Mouse (Mus musculus): ENCODE data around the gene Vsir. TPM values are rescaled to one million over a fixed set of nuclear protein-coding genes. Genes with fewer than 3 reads are reported as not detected.

The Vsir gene
- polyA plus RNA-seq, 1 experiment from 2014 or later: 3.9 TPM

DNA sequence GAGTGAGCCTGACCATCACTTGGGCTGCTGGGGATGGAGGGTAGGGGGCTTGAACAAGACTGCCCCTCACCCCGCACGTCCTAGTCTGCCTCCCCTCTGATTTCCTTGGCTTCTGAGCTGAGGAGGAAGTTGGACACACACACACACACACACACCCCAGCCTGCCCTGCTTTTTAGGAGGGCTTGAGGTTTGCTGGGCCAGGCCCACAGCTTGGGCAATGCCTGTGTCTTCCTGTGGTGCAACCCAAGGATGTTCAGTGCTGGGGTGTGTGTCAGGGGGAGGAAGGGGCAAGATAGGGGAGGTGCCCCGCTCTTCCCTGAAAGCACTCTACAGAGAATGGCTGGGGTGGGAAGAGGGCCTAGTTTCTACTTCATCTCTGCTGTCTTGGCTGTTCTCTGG, 2.5 kb upstream of the Vsir start:
- peaks cover 19% of the 10 kb centered on the region for H3K4me1 ChIP-seq (replicated peaks)
- H3K4me2 ChIP-seq: no peak overlapping the region
- ATAC-seq (replicated peaks; ENCODE audit: insufficient number of reproducible peaks, insufficient read depth, low FRiP score, low read depth): no peak
- H3K9ac ChIP-seq: no peak overlapping the region
- H3K9me3 ChIP-seq (replicated peaks): no peaks in the 10 kb centered on the region
- H3K27ac ChIP-seq: no peak overlapping the region
- no peaks in the 10 kb centered on the region for H3K36me3 ChIP-seq
- H3K27me3 ChIP-seq: no peaks in the 10 kb centered on the region
- no peak overlapping the region for H3K4me3 ChIP-seq
- 69% methylated on average over 3 of the region's 3 CpGs for WGBS

- no peaks in the 10 kb centered on the region for H3K36me3 ChIP-seq
- H3K9ac ChIP-seq: no peak overlapping the region
- H3K27ac ChIP-seq: no peak overlapping the region
- H3K27me3 ChIP-seq: no peaks in the 10 kb centered on the region
- peaks cover 31% of the 10 kb centered on the region for H3K4me1 ChIP-seq (replicated peaks)
- WGBS: 82% methylated on average over 4 of the region's 4 CpGs
- H3K4me3 ChIP-seq: 0 out of 2 replicates have a peak overlapping the region, but pooled peaks have one; percentile 49
- no peak for ATAC-seq (replicated peaks; ENCODE audit: insufficient number of reproducible peaks, insufficient read depth, low FRiP score, low read depth)
- no peaks in the 10 kb centered on the region for H3K9me3 ChIP-seq (replicated peaks)
- H3K4me2 ChIP-seq: peak overlapping the region; percentile 69
These were observed 595 bp upstream of the Vsir start for GRCm38 (mm10) chr10:60346056-60346455.

- Histone ChIP-seq H3K36me3 (no peaks in the 10 kb centered on the region), H3K27ac (peak overlapping the region; percentile 3; the same call in 1 of the 2 replicates)
- ATAC-seq (replicated peaks; ENCODE audit: insufficient number of reproducible peaks, insufficient read depth, low FRiP score, low read depth): no peak
These were observed 1.3 kb downstream of the Vsir start for GRCm38 (mm10) chr10:60347768-60348610.

GRCm38 (mm10) chr10:60349056-60349455, 2.4 kb downstream of the Vsir start:
- Histone ChIP-seq H3K9ac (no peak overlapping the region), H3K27ac (peak overlapping the region; percentile 77), H3K4me3 (no peak overlapping the region), H3K27me3 (no peaks in the 10 kb centered on the region), H3K36me3 (no peaks in the 10 kb centered on the region), H3K4me1 (replicated peaks) (peaks cover 51% of the 10 kb centered on the region), H3K9me3 (replicated peaks) (no peaks in the 10 kb centered on the region), H3K4me2 (peak overlapping the region; percentile 69)
- no peak for ATAC-seq (replicated peaks; ENCODE audit: insufficient number of reproducible peaks, insufficient read depth, low FRiP score, low read depth)
- 47% methylated on average over 6 of the region's 6 CpGs for WGBS

More at GRCm38 (mm10) chr10:60347768-60348610, 1.3 kb downstream of the Vsir start:
- H3K4me1 ChIP-seq (replicated peaks): peaks cover 49% of the 10 kb centered on the region
- H3K27me3 ChIP-seq: no peaks in the 10 kb centered on the region
- H3K9ac ChIP-seq: no peak overlapping the region
- peak overlapping the region; percentile 69 for H3K4me2 ChIP-seq
- H3K4me3 ChIP-seq: peak overlapping the region; percentile 49
- WGBS: 47% methylated on average over 9 of the region's 9 CpGs
- no peaks in the 10 kb centered on the region for H3K9me3 ChIP-seq (replicated peaks)

DNA sequence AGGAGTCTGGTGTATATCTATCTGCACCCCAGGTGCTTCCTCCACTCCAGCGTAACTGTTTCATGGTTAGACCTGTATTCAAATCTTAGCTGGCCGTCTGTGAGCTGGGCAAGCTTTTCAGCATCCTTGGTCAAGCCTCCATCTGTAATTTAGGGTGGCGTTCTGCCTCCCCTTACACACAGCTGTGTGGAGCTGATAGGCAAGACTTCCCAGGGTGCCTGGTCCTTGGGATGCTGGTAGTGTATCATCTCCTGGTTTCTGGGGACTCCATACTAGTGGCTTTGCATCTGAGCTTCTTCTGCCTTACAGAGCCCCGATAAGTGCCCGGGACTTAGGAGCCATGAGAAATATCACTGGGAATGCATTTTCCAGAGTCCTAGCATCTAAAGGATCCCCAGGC, 3.0 kb downstream of the Vsir start:
- Histone ChIP-seq H3K36me3 (no peaks in the 10 kb centered on the region), H3K9ac (no peak overlapping the region), H3K4me1 (replicated peaks) (peaks cover 51% of the 10 kb centered on the region), H3K27ac (peak overlapping the region; percentile 77; the same call in 1 of the 2 replicates), H3K4me2 (peak overlapping the region; percentile 52; the same call in 1 of the 2 replicates), H3K27me3 (no peaks in the 10 kb centered on the region), H3K4me3 (no peak overlapping the region), H3K9me3 (replicated peaks) (no peaks in the 10 kb centered on the region)
- 84% methylated on average over 5 of the region's 5 CpGs for WGBS
- ATAC-seq (replicated peaks; ENCODE audit: insufficient number of reproducible peaks, insufficient read depth, low FRiP score, low read depth): no peak

DNA sequence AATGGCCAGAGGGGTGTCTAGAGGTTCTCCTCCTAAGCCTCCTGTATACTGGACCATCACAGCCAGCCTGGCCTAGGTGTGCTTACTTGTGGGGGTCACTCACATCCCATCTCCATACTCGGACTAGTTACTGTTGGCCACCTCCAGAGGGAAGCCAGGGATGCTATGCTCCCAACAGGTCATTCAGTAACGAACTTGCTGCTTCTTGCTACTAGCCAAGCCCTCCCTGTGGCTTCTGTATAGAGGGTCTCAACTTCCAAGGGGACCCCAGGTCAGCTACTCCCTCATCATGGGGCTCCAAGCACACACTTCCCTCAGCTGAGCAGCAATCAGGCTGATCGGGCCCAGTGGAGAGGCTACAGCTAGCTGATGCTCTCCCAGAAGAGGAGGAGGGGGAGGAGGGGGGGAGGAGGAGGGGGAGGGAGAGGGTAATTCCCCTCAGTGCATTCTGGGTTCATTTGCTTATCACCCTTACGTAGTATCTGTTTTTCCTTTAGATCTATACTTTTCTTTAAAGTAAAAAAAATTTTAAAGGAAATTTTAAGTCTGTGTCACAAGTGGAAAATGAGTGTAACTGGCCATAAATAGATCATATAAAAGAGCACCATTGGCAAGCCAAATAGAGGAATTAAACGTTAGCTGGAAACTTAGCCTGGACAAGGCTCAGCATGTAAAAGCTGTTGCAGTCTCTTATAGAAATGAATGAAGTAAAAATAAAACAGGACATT, 3.6 kb downstream of the Vsir start:
- Histone ChIP-seq H3K4me2 (peak overlapping the region; percentile 52), H3K4me3 (peak overlapping the region; percentile 38), H3K27ac (peak overlapping the region; percentile 77), H3K4me1 (replicated peaks) (peaks cover 51% of the 10 kb centered on the region), H3K9me3 (replicated peaks) (no peaks in the 10 kb centered on the region), H3K27me3 (no peaks in the 10 kb centered on the region), H3K9ac (no peak overlapping the region), H3K36me3 (no peaks in the 10 kb centered on the region)
- 31% methylated on average over 5 of the region's 5 CpGs for WGBS
- ATAC-seq (replicated peaks; ENCODE audit: insufficient number of reproducible peaks, insufficient read depth, low FRiP score, low read depth): no peak

GRCm38 (mm10) chr10:60350805-60351167, 4.1 kb downstream of the Vsir start:
- H3K4me3 ChIP-seq: peak overlapping the region; percentile 38
- peak overlapping the region; percentile 77 for H3K27ac ChIP-seq
- H3K36me3 ChIP-seq: no peaks in the 10 kb centered on the region
- H3K27me3 ChIP-seq: no peaks in the 10 kb centered on the region
- peak overlapping the region; percentile 52 for H3K4me2 ChIP-seq
- ATAC-seq (replicated peaks; ENCODE audit: insufficient number of reproducible peaks, insufficient read depth, low FRiP score, low read depth): no peak
- H3K9ac ChIP-seq: no peak overlapping the region
- peaks cover 51% of the 10 kb centered on the region for H3K4me1 ChIP-seq (replicated peaks)
- WGBS: 27% methylated on average over 3 of the region's 3 CpGs
- H3K9me3 ChIP-seq (replicated peaks): no peaks in the 10 kb centered on the region

GRCm38 (mm10) chr10:60351248-60351647, 4.6 kb downstream of the Vsir start:
- no peak overlapping the region for H3K9ac ChIP-seq
- H3K27me3 ChIP-seq: no peaks in the 10 kb centered on the region
- WGBS: 12% methylated on average over 3 of the region's 3 CpGs
- H3K27ac ChIP-seq: peak overlapping the region; percentile 77
- H3K9me3 ChIP-seq (replicated peaks): no peaks in the 10 kb centered on the region
- H3K36me3 ChIP-seq: no peaks in the 10 kb centered on the region
- H3K4me1 ChIP-seq (replicated peaks): peaks cover 49% of the 10 kb centered on the region
- H3K4me2 ChIP-seq: peak overlapping the region; percentile 52
- no peak for ATAC-seq (replicated peaks; ENCODE audit: insufficient number of reproducible peaks, insufficient read depth, low FRiP score, low read depth)
- no peak overlapping the region for H3K4me3 ChIP-seq

DNA sequence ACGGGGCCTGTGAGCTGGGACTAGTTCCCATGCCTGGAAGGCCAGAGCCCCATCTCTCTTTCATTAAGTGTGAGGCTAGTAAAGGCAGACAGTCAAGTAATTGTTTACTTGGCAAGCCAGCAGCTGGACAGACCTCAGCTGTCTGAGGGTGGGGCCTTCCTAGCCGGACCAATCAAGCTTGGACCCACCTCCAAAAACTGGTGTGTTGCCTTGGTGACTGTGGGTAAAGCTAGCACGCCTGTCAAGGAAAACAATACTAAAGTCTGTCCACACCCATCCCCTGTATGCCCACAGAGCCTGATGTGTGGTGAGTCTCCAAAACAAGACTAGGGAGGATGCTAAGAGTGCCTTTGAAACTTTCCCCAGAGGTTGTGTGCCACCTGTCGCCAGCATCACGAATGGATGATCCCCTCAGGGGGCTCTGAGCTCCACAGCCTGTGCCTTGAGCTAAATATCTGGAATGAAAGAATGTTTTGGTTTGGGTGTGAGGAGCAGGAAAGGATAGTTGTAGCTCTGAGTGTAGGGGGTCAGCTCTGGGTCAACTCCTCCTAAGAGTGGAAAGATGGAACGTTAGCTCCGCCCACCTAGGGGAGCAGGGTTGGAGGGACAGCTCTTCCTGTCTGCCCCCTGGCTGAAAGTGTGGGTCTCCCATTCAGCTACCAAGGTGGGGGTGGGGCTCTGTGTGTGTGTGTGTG, 5.3 kb downstream of the Vsir start:
- peak overlapping the region; percentile 52; the same call in 1 of the 2 replicates for H3K4me2 ChIP-seq
- H3K27me3 ChIP-seq: no peaks in the 10 kb centered on the region
- peaks cover 42% of the 10 kb centered on the region for H3K4me1 ChIP-seq (replicated peaks)
- ATAC-seq (replicated peaks; ENCODE audit: insufficient number of reproducible peaks, insufficient read depth, low FRiP score, low read depth): peak; percentile 54
- no peaks in the 10 kb centered on the region for H3K9me3 ChIP-seq (replicated peaks)
- H3K9ac ChIP-seq: no peak overlapping the region
- 36% methylated on average over 7 of the region's 7 CpGs for whole genome bisulfite sequencing
- no peaks in the 10 kb centered on the region for H3K36me3 ChIP-seq
- H3K27ac ChIP-seq: peak overlapping the region; percentile 77
- H3K4me3 ChIP-seq: no peak overlapping the region

DNA sequence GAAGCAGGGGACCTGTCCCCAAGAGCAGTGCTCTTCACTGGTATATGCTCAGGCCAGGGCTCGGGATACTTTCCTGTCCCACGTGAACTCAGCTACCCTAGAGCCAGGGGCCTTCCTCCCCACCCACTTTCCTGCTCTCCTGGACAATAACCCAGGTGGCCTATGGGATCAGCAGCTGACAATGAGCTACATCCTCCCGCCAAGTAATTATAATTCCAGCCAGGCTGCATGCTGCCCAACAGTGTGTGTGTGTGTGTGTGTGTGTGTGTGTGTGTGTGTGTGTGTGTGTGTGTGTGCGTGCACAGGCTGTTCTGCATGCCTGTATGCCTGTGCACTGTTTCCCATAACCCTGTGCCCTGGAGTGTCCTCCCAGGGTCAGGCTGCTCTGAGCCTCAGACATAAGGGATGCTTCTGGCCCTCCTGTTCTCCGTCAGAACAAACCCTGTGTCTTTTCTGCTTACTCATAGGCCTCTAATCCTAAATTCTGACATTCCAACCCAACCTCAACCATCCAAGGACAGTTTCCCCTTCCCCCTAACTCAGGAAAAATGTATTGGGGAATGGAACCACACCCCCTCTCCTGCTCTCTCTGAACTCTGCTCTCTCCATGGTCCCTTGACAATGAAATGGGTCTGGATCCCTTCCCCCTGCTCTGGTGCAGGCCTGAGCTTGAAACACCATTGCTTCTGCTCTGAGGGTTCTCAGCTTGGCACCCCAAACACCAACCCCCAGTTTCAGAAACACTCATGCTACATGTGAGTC, 6.8 kb downstream of the Vsir start:
- H3K4me1 ChIP-seq (replicated peaks): peaks cover 35% of the 10 kb centered on the region
- no peaks in the 10 kb centered on the region for H3K9me3 ChIP-seq (replicated peaks)
- H3K4me2 ChIP-seq: no peak overlapping the region
- H3K9ac ChIP-seq: no peak overlapping the region
- no peak overlapping the region for H3K4me3 ChIP-seq
- H3K27ac ChIP-seq: peak overlapping the region; percentile 16
- ATAC-seq (replicated peaks; ENCODE audit: insufficient number of reproducible peaks, insufficient read depth, low FRiP score, low read depth): no peak
- no peaks in the 10 kb centered on the region for H3K36me3 ChIP-seq
- no peaks in the 10 kb centered on the region for H3K27me3 ChIP-seq
- 65% methylated on average over 5 of the region's 5 CpGs for WGBS

All from heart, embryonic 15.5 days (tissue).